Mouse (Mus musculus) MEL (cell line): ENCODE results near the gene Mtfp1. TPM values are rescaled to one million over a fixed set of nuclear protein-coding genes. Genes with fewer than 3 reads are reported as not detected.

ENCODE experiments used
- DNase-seq: peaks from one replicate; pipeline ENCODE4 v3.0.0; 2011; ENCODE audit warnings: low read depth, low spot score
- H3K27ac ChIP-seq: 2 replicates; pipeline ENCODE4 v1.5.1; 2012; ENCODE audit warnings: low read depth, mild to moderate bottlenecking, control low read depth, low read length, moderate library complexity; ENCODE audit not compliant: control insufficient read depth
- H3K27me3 ChIP-seq, 2 experiments: fragments of 150-350 bp in 1 of 2; sonication (generic) in 1 of 2; 2 replicates each; pipeline ENCODE4 v1.6.1; 2012; ENCODE audit warnings: low read length in 2 of 2, mild to moderate bottlenecking in 2 of 2, improper control_type of control experiment in 1 of 2, moderate library complexity in 1 of 2; ENCODE audit not compliant: insufficient read depth in 2 of 2, control insufficient read depth in 1 of 2
- H3K36me3 ChIP-seq, 2 experiments: 2 replicates each; pipeline ENCODE4 v1.6.1; 2012 to 2014; ENCODE audit warnings: low read length in 2 of 2, improper control_type of control experiment in 1 of 2, inconsistent platforms in 1 of 2, mild to moderate bottlenecking in 1 of 2; ENCODE audit not compliant: insufficient read depth in 2 of 2, control insufficient read depth in 1 of 2
- H3K4me1 ChIP-seq, 2 experiments: fragments of 150-350 bp in 1 of 2; sonication (generic) in 1 of 2; 2 replicates each; pipeline ENCODE4 v1.6.1; 2012; ENCODE audit warnings: low read length in 2 of 2, improper control_type of control experiment in 1 of 2, mild to moderate bottlenecking in 1 of 2; ENCODE audit not compliant: insufficient read depth in 2 of 2, control insufficient read depth in 1 of 2
- H3K4me3 ChIP-seq, 2 experiments: fragments of 150-350 bp in 1 of 2; sonication (generic) in 1 of 2; 2 replicates each; pipeline ENCODE4 v1.5.1; 2012; ENCODE audit warnings: low read depth in 2 of 2, low read length in 2 of 2, mild to moderate bottlenecking in 2 of 2, moderate library complexity in 2 of 2, control low read depth in 1 of 2, improper control_type of control experiment in 1 of 2; ENCODE audit not compliant: control insufficient read depth in 1 of 2, insufficient read depth in 1 of 2
- H3K79me2 ChIP-seq: 2 replicates; pipeline ENCODE4 v1.6.1; 2012; ENCODE audit warnings: mild to moderate bottlenecking, low read length, moderate library complexity; ENCODE audit not compliant: control insufficient read depth, poor library complexity, insufficient read depth
- H3K9ac ChIP-seq: 2 replicates; pipeline ENCODE4 v1.6.1; 2012; ENCODE audit warnings: low read depth, mild to moderate bottlenecking, control low read depth, low read length, moderate library complexity; ENCODE audit not compliant: control insufficient read depth, poor library complexity, severe bottlenecking
- H3K9me3 ChIP-seq: fragments of 150-350 bp; sonication (generic); replicated peaks from 2 replicates; pipeline ENCODE4 v1.6.1; 2012; ENCODE audit warnings: mild to moderate bottlenecking, low read length, improper control_type of control experiment, moderate library complexity; ENCODE audit not compliant: insufficient read depth
- BHLHE40 ChIP-seq: IDR thresholded peaks from 2 replicates; pipeline ENCODE4 v1.6.1; 2012; ENCODE audit warnings: low read depth, mild to moderate bottlenecking, inconsistent platforms, low read length, improper control_type of control experiment, borderline replicate concordance
- CHD2 ChIP-seq: IDR thresholded peaks from 2 replicates; pipeline ENCODE4 v1.6.1; 2011; ENCODE audit warnings: low read length, improper control_type of control experiment
- CTCF ChIP-seq, 3 experiments: IDR thresholded peaks in 2 of 3; conservative IDR thresholded peaks in 1 of 3; 2 replicates each; pipeline ENCODE4 v1.5.1; 2011 to 2012; ENCODE audit warnings: low read length in 3 of 3, low read depth in 2 of 3, mild to moderate bottlenecking in 2 of 3, improper control_type of control experiment in 1 of 3, inconsistent platforms in 1 of 3, mixed read lengths in 1 of 3, moderate library complexity in 1 of 3; ENCODE audit not compliant: control insufficient read depth in 1 of 3, insufficient read depth in 1 of 3, poor library complexity in 1 of 3, severe bottlenecking in 1 of 3
- E2F4 ChIP-seq: IDR thresholded peaks from 2 replicates; pipeline ENCODE4 v1.6.1; 2011; ENCODE audit warnings: low read depth, low read length, improper control_type of control experiment, borderline replicate concordance
- EP300 ChIP-seq, 2 experiments: IDR thresholded peaks; 2 replicates each; pipeline ENCODE4 v1.6.1; 2011; ENCODE audit warnings: improper control_type of control experiment in 2 of 2, low read length in 2 of 2, low read depth in 1 of 2, mild to moderate bottlenecking in 1 of 2
- GATA1 ChIP-seq: IDR thresholded peaks from 2 replicates; pipeline ENCODE4 v1.6.1; 2011; ENCODE audit warnings: low read depth, low read length, improper control_type of control experiment
- HCFC1 ChIP-seq: IDR thresholded peaks from 2 replicates; pipeline ENCODE4 v1.6.1; 2012; ENCODE audit warnings: low read depth, mild to moderate bottlenecking, inconsistent platforms, low read length, improper control_type of control experiment, moderate library complexity
- JUND ChIP-seq: IDR thresholded peaks from 2 replicates; pipeline ENCODE4 v1.6.1; 2011; ENCODE audit warnings: low read depth, mild to moderate bottlenecking, improper control_type of control experiment, low read length
- MAFK ChIP-seq: IDR thresholded peaks from 2 replicates; pipeline ENCODE4 v1.6.1; 2011; ENCODE audit warnings: low read depth, mild to moderate bottlenecking, low read length, improper control_type of control experiment, borderline replicate concordance
- MAX ChIP-seq: IDR thresholded peaks from 2 replicates; pipeline ENCODE4 v1.6.1; 2011; ENCODE audit warnings: low read length, improper control_type of control experiment
- MEF2A ChIP-seq: IDR thresholded peaks from 2 replicates; pipeline ENCODE4 v1.6.1; 2014; ENCODE audit warnings: low read depth, mild to moderate bottlenecking, inconsistent platforms, low read length, improper control_type of control experiment; ENCODE audit not compliant: poor library complexity, insufficient replicate concordance, severe bottlenecking; ENCODE audit errors: extremely low read depth
- MYC ChIP-seq: IDR thresholded peaks from 2 replicates; pipeline ENCODE4 v1.6.1; 2011; ENCODE audit warnings: low read depth, mild to moderate bottlenecking, low read length, improper control_type of control experiment, moderate library complexity
- POLR2A ChIP-seq, 2 experiments: IDR thresholded peaks; 2 replicates each; pipeline ENCODE4 v1.6.1; 2011 to 2012; ENCODE audit warnings: low read length in 2 of 2, mild to moderate bottlenecking in 2 of 2, control low read depth in 1 of 2, improper control_type of control experiment in 1 of 2, low read depth in 1 of 2, moderate library complexity in 1 of 2; ENCODE audit not compliant: control insufficient read depth in 1 of 2, insufficient read depth in 1 of 2, poor library complexity in 1 of 2
- POLR2AphosphoS5 ChIP-seq: IDR thresholded peaks from 2 replicates; pipeline ENCODE4 v1.6.1; 2012; ENCODE audit warnings: low read depth, borderline replicate concordance, mild to moderate bottlenecking, inconsistent platforms, low read length, moderate library complexity, mixed read lengths
- RCOR1 ChIP-seq: IDR thresholded peaks from 2 replicates; pipeline ENCODE4 v1.6.1; 2012; ENCODE audit warnings: low read depth, mild to moderate bottlenecking, inconsistent platforms, low read length, improper control_type of control experiment
- SIN3A ChIP-seq: IDR thresholded peaks from 2 replicates; pipeline ENCODE4 v1.6.1; 2012; ENCODE audit warnings: low read length, improper control_type of control experiment, inconsistent platforms
- SMC3 ChIP-seq: IDR thresholded peaks from 2 replicates; pipeline ENCODE4 v1.6.1; 2011; ENCODE audit warnings: low read depth, low read length, improper control_type of control experiment
- USF1 ChIP-seq: IDR thresholded peaks from 2 replicates; pipeline ENCODE4 v1.6.1; 2014; ENCODE audit warnings: low read depth, mild to moderate bottlenecking, inconsistent platforms, low read length, improper control_type of control experiment, moderate library complexity
- ZC3H11A ChIP-seq: IDR thresholded peaks from 2 replicates; pipeline ENCODE4 v1.6.1; 2012; ENCODE audit warnings: low read depth, mild to moderate bottlenecking, inconsistent platforms, low read length, improper control_type of control experiment
- ZKSCAN1 ChIP-seq: IDR thresholded peaks from 2 replicates; pipeline ENCODE4 v1.6.1; 2012; ENCODE audit warnings: low read depth, mild to moderate bottlenecking, inconsistent platforms, low read length, improper control_type of control experiment, moderate library complexity
- ZMIZ1 ChIP-seq: IDR thresholded peaks from 2 replicates; pipeline ENCODE4 v1.6.1; 2012; ENCODE audit warnings: low read depth, mild to moderate bottlenecking, inconsistent platforms, low read length, improper control_type of control experiment, moderate library complexity
- ZNF384 ChIP-seq: IDR thresholded peaks from 2 replicates; pipeline ENCODE4 v1.6.1; 2012; ENCODE audit warnings: low read depth, mild to moderate bottlenecking, inconsistent platforms, low read length, improper control_type of control experiment
- polyA plus RNA-seq, 2 experiments: library from polyadenylated mRNA; stranded (reverse) in 1 of 2; unstranded in 1 of 2; fragments of >175 nt in 1 of 2; fragments of >200 nt in 1 of 2; gene quantifications; 2 replicates each; pipeline versions ENCODE4 v1.2.1 to v1.2.4; 2012; ENCODE audit warnings: low replicate concordance in 2 of 2, low read depth in 1 of 2; ENCODE audit not compliant: insufficient read length in 2 of 2, insufficient read depth in 1 of 2, missing spikeins in 1 of 2
- total RNA-seq: library from RNA; depleted of rRNA; stranded (reverse); fragments of 300-350 nt; gene quantifications from 2 replicates; pipeline ENCODE4 v1.2.3, GENCODE M21; 2012

The Mtfp1 gene
- total and polyA plus RNA-seq, 3 experiments = 70.5 to 84.8 TPM; not detected in 1

DNA sequence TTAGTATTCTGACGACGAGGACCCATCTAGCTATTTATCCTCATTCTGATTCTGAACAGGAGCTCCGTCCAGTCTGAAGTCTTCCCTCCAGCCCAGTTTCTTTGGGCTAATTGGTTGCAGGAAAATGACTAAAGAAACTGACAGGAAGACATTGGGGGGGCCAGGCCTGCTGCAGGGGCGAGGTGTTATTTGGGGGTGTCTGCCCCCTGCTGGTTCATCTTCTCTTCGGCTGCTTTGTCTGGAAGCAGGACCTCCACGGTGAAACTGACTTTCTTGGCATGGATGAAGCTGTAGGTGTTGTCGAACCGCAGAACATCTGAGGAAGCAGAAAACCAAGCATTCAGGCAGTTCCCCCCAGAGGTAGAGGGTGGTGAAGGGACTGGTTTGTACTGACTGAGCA is 2.9 kb upstream of the Mtfp1 start:
- no peaks in the 10 kb centered on the region for H3K9me3 ChIP-seq
- peak; percentile 28 to 61 (median 54); a peak in 5 of 6 replicates for TF ChIP-seq CTCF (IDR thresholded peaks at IDR 0.05 in 2 of 3, conservative IDR thresholded peaks at IDR 0.05 in 1 of 3; ENCODE audit: control insufficient read depth in 1 of 3, insufficient read depth in 1 of 3, low read depth in 2 of 3, low read length in 3 of 3, poor library complexity in 1 of 3, severe bottlenecking in 1 of 3)
- peak; percentile 18; the same call in 1 of the 2 replicates for TF ChIP-seq SMC3
- TF ChIP-seq HCFC1 = no peak
- no peaks in the 10 kb centered on the region for H3K27me3 ChIP-seq
- H3K4me3 ChIP-seq = no peak overlapping the region
- DNase-seq = peak; percentile 63
- peaks cover 8% of the 10 kb centered on the region for H3K79me2 ChIP-seq
- no peak overlapping the region for H3K27ac ChIP-seq
- H3K4me1 ChIP-seq = peaks cover 0 to 7% of the 10 kb centered on the region in 2 experiments; a peak in 2 of 4 replicates
- peaks cover 0 to 6% of the 10 kb centered on the region in 2 experiments; a peak in 1 of 4 replicates for H3K36me3 ChIP-seq
- H3K9ac ChIP-seq = no peak overlapping the region

DNA sequence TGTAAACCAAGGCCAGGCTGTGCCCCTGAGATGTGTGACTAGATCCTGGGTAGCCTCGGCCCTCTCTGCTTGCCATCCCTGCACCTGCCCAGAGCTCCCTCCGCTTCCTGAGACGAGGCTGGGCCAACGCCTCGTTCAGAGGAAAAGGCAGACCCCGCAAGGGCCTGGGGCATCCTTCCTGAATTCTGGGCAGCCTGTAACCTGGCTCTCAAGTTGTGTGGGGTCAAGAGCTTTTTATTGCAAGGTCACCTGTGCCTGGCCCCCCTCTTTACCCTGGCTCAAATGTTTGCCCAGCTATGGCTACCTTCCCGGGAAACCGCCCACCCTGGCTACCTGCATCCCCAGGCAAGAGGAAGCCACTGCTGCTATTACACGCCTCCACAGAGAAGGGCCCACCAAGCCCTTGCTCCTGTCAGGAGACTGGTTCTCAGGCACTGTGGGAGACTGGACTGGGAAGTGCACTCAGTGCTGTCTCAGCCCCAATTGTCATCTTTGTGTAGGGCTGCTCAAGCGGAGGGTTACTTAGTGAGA is 1.9 kb upstream of the Mtfp1 start:
- Histone ChIP-seq H3K27me3 (no peaks in the 10 kb centered on the region), H3K9ac (peak overlapping the region; percentile 80), H3K9me3 (no peaks in the 10 kb centered on the region), H3K27ac (peak overlapping the region; percentile 89), H3K4me1 (peaks cover 0 to 7% of the 10 kb centered on the region in 2 experiments; a peak in 2 of 4 replicates), H3K36me3 (peaks cover 0 to 6% of the 10 kb centered on the region in 2 experiments; a peak in 2 of 4 replicates), H3K79me2 (peaks cover 8% of the 10 kb centered on the region), H3K4me3 (peak overlapping the region; percentile 66 to 67)
- peak; percentile 60 for DNase-seq
- TF ChIP-seq USF1 (no peak), POLR2A (IDR thresholded peaks at IDR 0.05; ENCODE audit: control insufficient read depth in 1 of 2, insufficient read depth in 1 of 2, low read depth in 1 of 2, low read length in 2 of 2, poor library complexity in 1 of 2) (peak in 1 of 2 experiments; percentile 34; a peak in 2 of 4 replicates), RCOR1 (peak; percentile 13; the same call in 1 of the 2 replicates), SMC3 (peak; percentile 10; the same call in 1 of the 2 replicates), CHD2 (no peak)

DNA sequence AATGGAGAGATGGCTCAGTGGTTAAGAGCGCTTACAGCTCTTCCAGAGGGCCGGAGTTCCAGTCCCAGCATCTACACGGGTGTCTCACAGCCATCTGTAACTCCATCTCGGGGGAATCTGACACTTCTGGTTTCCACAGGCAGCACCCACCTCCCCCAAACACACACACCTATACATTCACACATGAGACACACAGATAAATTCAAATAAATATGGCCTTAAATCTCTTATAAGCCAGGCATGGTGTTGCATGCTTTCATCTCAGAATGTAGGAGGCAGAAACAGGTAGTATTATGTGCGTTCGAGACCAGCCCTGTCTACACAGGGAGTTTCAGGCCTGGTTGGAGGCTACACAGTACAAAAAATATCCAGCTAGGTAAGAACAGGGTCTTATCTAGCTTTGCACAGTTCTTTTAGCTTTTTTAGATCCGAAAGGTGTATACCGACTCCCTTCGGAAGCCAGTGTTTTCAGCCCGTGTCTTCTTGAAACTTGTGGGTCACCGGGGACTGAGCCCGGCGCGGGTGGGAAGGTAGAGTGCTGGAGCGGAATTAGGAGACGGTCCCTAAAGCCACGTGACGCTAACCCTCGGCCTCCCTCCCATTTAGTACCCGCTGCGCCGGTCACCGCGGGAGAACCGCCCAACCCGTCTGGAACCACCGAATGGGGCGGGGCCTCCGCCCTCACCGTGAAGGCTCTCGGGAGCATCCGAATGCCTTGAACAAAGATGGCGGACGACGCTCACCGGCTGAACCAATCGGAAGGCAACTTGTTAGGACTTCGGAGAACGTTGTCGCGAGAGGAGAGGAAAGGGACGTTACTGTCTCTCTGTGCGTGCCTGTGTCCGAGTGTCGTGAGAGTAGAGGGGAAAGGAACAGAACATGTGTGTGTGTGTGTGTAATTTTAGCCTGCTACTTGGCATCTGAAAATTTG is 1.1 kb upstream of the Mtfp1 start:
- H3K36me3 ChIP-seq = peaks cover 0 to 6% of the 10 kb centered on the region in 2 experiments; a peak in 2 of 4 replicates
- peak overlapping the region; percentile 72 for H3K4me3 ChIP-seq
- peaks cover 0 to 7% of the 10 kb centered on the region in 2 experiments; a peak in 2 of 4 replicates for H3K4me1 ChIP-seq
- TF ChIP-seq MAFK (no peak), ZC3H11A (no peak), SIN3A (peak; percentile 98), CHD2 (peak; percentile 100), POLR2AphosphoS5 (0 out of 2 replicates have a peak, but pooled peaks have one; percentile 80), E2F4 (peak; percentile 77; the same call in 1 of the 2 replicates), MAX (peak; percentile 96), GATA1 (no peak), BHLHE40 (peak; percentile 44; the same call in 1 of the 2 replicates), USF1 (peak; percentile 99), MYC (peak; percentile 94), MEF2A (no peak), ZKSCAN1 (0 out of 2 replicates have a peak, but pooled peaks have one; percentile 19), ZNF384 (no peak), ZMIZ1 (peak; percentile 96), JUND (no peak), EP300 (IDR thresholded peaks at IDR 0.05; ENCODE audit: low read depth in 1 of 2, low read length in 2 of 2) (peak in 1 of 2 experiments; percentile 50; a peak in 1 of 4 replicates)

More for the DNA sequence above, 1.1 kb upstream of the Mtfp1 start:
- Histone ChIP-seq H3K9me3 (no peaks in the 10 kb centered on the region), H3K9ac (peak overlapping the region; percentile 80), H3K27ac (peak overlapping the region; percentile 89), H3K79me2 (peaks cover 8% of the 10 kb centered on the region), H3K27me3 (no peaks in the 10 kb centered on the region)
- peak; percentile 100 for DNase-seq
